In genomic region chr16:30155070-30155469, GRCm38 (mm10) we compare ENCODE assay signal across 9 mouse cellular contexts.
DNase-seq lines count a peak whose midpoint lies in the region; ATAC-seq and TF ChIP-seq lines count a peak whose summit lies in the region.
"Had no signal": no experiment of that assay in that cellular context is flagged by ENCODE, and none has a peak within 500 bp of the region (broad histone marks: within the 10 kb centered on the region; RNA-seq: fewer than 3 reads in every experiment).

No protein-coding gene starts in this region.

- H3K27me3 ChIP-seq in forebrain, embryonic 12.5 days: peaks cover 28% of the 10 kb centered on the region
- peaks cover 4% of the 10 kb centered on the region for H3K27me3 ChIP-seq in forebrain, embryonic 11.5 days (ENCODE audit: control insufficient read depth, insufficient read depth, low read length)
- H3K27me3 ChIP-seq in neural tube, embryonic 14.5 days (ENCODE audit: control insufficient read depth, insufficient read depth, low read length): no peaks in the 10 kb centered on the region
- H3K27me3 ChIP-seq in neural tube, embryonic 15.5 days (replicated peaks): no peaks in the 10 kb centered on the region
- H3K27me3 ChIP-seq in midbrain, postnatal 0 days (ENCODE audit: insufficient read depth, low read length): no peaks in the 10 kb centered on the region

- WGBS in forebrain, embryonic 12.5 days: 38% methylated on average over 6 of the region's 6 CpGs
- 37% methylated on average over 6 of the region's 6 CpGs for WGBS in forebrain, embryonic 11.5 days
- 25% methylated on average over 6 of the region's 6 CpGs for WGBS in neural tube, embryonic 14.5 days
- 14% methylated on average over 6 of the region's 6 CpGs for WGBS in neural tube, embryonic 15.5 days
- 21% methylated on average over 6 of the region's 6 CpGs for WGBS in midbrain, postnatal 0 days

- H3K4me3 ChIP-seq in forebrain, embryonic 12.5 days (replicated peaks): no peak overlapping the region
- no peak overlapping the region for H3K4me3 ChIP-seq in forebrain, embryonic 11.5 days (ENCODE audit: low read depth, low read length)
- no peak overlapping the region for H3K4me3 ChIP-seq in neural tube, embryonic 14.5 days (ENCODE audit: low read depth, low read length)
- no peak overlapping the region for H3K4me3 ChIP-seq in neural tube, embryonic 15.5 days (replicated peaks)
- no peak overlapping the region for H3K4me3 ChIP-seq in midbrain, postnatal 0 days (ENCODE audit: low read depth, low read length)
- H3K4me3 ChIP-seq: myocyte had no signal

- 0 out of 2 replicates have a peak overlapping the region, but pooled peaks have one; percentile 59 for H3K27ac ChIP-seq in forebrain, embryonic 12.5 days
- H3K27ac ChIP-seq in forebrain, embryonic 11.5 days (ENCODE audit: low read depth, low read length): no peak overlapping the region
- H3K27ac ChIP-seq in neural tube, embryonic 14.5 days (ENCODE audit: low read depth, low read length): no peak overlapping the region
- H3K27ac ChIP-seq in neural tube, embryonic 15.5 days (replicated peaks): no peak overlapping the region; the same call in 1 of the 2 replicates
- H3K27ac ChIP-seq in midbrain, postnatal 0 days (ENCODE audit: low read depth, low read length): no peak overlapping the region

- no peaks in the 10 kb centered on the region for H3K9me3 ChIP-seq in forebrain, embryonic 12.5 days
- no peaks in the 10 kb centered on the region for H3K9me3 ChIP-seq in forebrain, embryonic 11.5 days (ENCODE audit: control insufficient read depth, low read length)
- H3K9me3 ChIP-seq in neural tube, embryonic 14.5 days (ENCODE audit: control insufficient read depth, low read length): no peaks in the 10 kb centered on the region
- no peaks in the 10 kb centered on the region for H3K9me3 ChIP-seq in neural tube, embryonic 15.5 days (replicated peaks)
- H3K9me3 ChIP-seq in midbrain, postnatal 0 days (ENCODE audit: low read length): no peaks in the 10 kb centered on the region

- ATAC-seq in forebrain, embryonic 12.5 days (ENCODE audit: low FRiP score): no peak
- no peak for ATAC-seq in forebrain, embryonic 11.5 days (replicated peaks; ENCODE audit: low FRiP score)
- peak; percentile 19; the same call in 1 of the 2 replicates for ATAC-seq in neural tube, embryonic 14.5 days (ENCODE audit: low read depth)
- ATAC-seq in neural tube, embryonic 15.5 days (ENCODE audit: low FRiP score): no peak
- peak; percentile 93 to 98 for ATAC-seq in hematopoietic stem cell, adult 5-6 weeks (replicated peaks in 1 of 2; ENCODE audit: insufficient read depth in 1 of 2, low FRiP score in 2 of 2, low TSS enrichment in 1 of 2, low read depth in 1 of 2, poor library complexity in 2 of 2, severe bottlenecking in 2 of 2)
- ATAC-seq in midbrain, postnatal 0 days (ENCODE audit: low FRiP score): peak; percentile 23; the same call in 1 of the 2 replicates

- H3K36me3 ChIP-seq in forebrain, embryonic 12.5 days (replicated peaks): no peaks in the 10 kb centered on the region
- H3K36me3 ChIP-seq in forebrain, embryonic 11.5 days (ENCODE audit: control insufficient read depth, insufficient read depth, low read length): no peaks in the 10 kb centered on the region
- H3K36me3 ChIP-seq in neural tube, embryonic 14.5 days (ENCODE audit: control insufficient read depth, insufficient read depth, low read length): no peaks in the 10 kb centered on the region
- H3K36me3 ChIP-seq in neural tube, embryonic 15.5 days: no peaks in the 10 kb centered on the region
- H3K36me3 ChIP-seq in midbrain, postnatal 0 days (ENCODE audit: insufficient read depth, low read length): no peaks in the 10 kb centered on the region

- H3K9ac ChIP-seq in forebrain, embryonic 12.5 days: no peak overlapping the region
- H3K9ac ChIP-seq in forebrain, embryonic 11.5 days (ENCODE audit: low read length): no peak overlapping the region
- H3K9ac ChIP-seq in neural tube, embryonic 14.5 days (replicated peaks; ENCODE audit: low read depth, low read length): no peak overlapping the region
- no peak overlapping the region for H3K9ac ChIP-seq in neural tube, embryonic 15.5 days (replicated peaks)
- H3K9ac ChIP-seq in midbrain, postnatal 0 days (replicated peaks; ENCODE audit: low read length, poor library complexity, severe bottlenecking): no peak overlapping the region

- TF ChIP-seq CTCF in midbrain, postnatal 0 days (IDR thresholded peaks at IDR 0.05): no peak

- DNase-seq in forebrain, embryonic 11.5 days (ENCODE audit: low spot score): no peak
- peak; percentile 49 for DNase-seq in midbrain, postnatal 0 days (ENCODE audit: low spot score)
- DNase-seq in urinary bladder, postnatal 14 days (ENCODE audit: low spot score): no peak
- no peak for DNase-seq in adrenal gland, postnatal 25 days

- H3K4me1 ChIP-seq in forebrain, embryonic 12.5 days: peaks cover 16% of the 10 kb centered on the region
- peaks cover 10% of the 10 kb centered on the region for H3K4me1 ChIP-seq in forebrain, embryonic 11.5 days (replicated peaks; ENCODE audit: control insufficient read depth, insufficient read depth, low read length)
- H3K4me1 ChIP-seq in neural tube, embryonic 14.5 days (ENCODE audit: control insufficient read depth, insufficient read depth, low read length): 0 out of 2 replicates have a peak, but pooled peaks cover 10% of the 10 kb centered on the region
- peaks cover 16% of the 10 kb centered on the region for H3K4me1 ChIP-seq in neural tube, embryonic 15.5 days
- peaks cover 6% of the 10 kb centered on the region; the same call in 1 of the 2 replicates for H3K4me1 ChIP-seq in midbrain, postnatal 0 days (ENCODE audit: insufficient read depth, low read length)

- H3K4me2 ChIP-seq in forebrain, embryonic 12.5 days: 0 out of 2 replicates have a peak overlapping the region, but pooled peaks have one; percentile 2
- no peak overlapping the region for H3K4me2 ChIP-seq in forebrain, embryonic 11.5 days (ENCODE audit: low read depth, low read length, severe bottlenecking)
- H3K4me2 ChIP-seq in neural tube, embryonic 14.5 days (ENCODE audit: low read depth, low read length): no peak overlapping the region
- no peak overlapping the region for H3K4me2 ChIP-seq in neural tube, embryonic 15.5 days
- H3K4me2 ChIP-seq in midbrain, postnatal 0 days (ENCODE audit: low read depth, low read length, poor library complexity, severe bottlenecking): no peak overlapping the region

Comparison
In these comparisons a context has a peak if more than half of its experiments do, and no peak if none do; other contexts are left out.
1. ATAC-seq: peak in neural tube, embryonic 14.5 days (single experiment), hematopoietic stem cell, adult 5-6 weeks (2 of 2) and midbrain, postnatal 0 days (single experiment); none in forebrain, embryonic 12.5 days (single experiment), forebrain, embryonic 11.5 days (single experiment) and neural tube, embryonic 15.5 days (single experiment).